Mouse (Mus musculus) liver, embryonic 14.5 days (tissue): ENCODE data around the gene Borcs6.

ENCODE experiments used
- CTCF ChIP-seq: IDR thresholded peaks from 2 replicates; pipeline ENCODE4 v1.5.1; 2016; ENCODE audit warnings: antibody characterized with exemption, low read depth, control low read depth
- EP300 ChIP-seq: IDR thresholded peaks from 2 replicates; pipeline ENCODE4 v1.6.1; 2016; ENCODE audit warnings: antibody characterized with exemption, low read depth

DNA sequence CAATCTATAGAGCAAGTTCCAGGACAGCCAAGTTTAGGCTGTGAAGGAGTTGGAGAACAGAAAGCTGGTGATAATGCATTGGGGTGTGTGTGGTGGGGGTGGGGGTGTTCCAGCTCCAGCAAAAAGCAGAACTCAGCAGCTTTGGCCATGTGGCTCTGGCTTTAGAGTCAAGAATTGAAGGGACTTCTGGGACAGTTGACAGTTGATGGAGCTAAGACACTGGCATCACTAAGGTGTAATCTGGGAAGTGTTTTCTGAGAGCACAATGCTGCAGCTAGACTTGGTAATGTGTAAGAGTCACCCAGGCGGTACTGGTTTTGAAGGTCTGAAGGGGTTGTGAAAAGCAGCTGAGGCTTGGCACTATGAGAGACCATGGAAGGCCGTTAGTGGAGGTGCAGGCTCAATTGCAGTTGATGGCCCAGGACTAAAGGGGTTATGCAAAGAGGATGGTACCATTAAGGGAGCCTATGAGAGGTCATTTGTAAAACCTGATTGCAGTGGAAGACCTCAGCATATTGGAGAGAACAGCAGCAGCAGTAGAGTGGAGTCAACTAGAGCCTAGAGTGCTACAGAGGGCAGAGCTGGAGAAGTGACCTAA, 6.6 kb upstream of the Borcs6 start:
- TF ChIP-seq CTCF (no peak), EP300 (no peak)
